Mouse (Mus musculus) megakaryocyte, embryonic 14.5 days (primary cell): ENCODE data around the gene Tmem41a. TPM values are rescaled to one million over a fixed set of nuclear protein-coding genes. Genes with fewer than 3 reads are reported as not detected.
"Not testable (repeated sequence)": the region's sequence is repeated elsewhere in the genome, so short reads cannot be mapped to it uniquely, and the experiment has no call there.

Source experiments
- H3K27me3 ChIP-seq: replicated peaks from 2 replicates; pipeline ENCODE3; 2012; ENCODE audit warnings: inconsistent platforms
- H3K36me3 ChIP-seq: replicated peaks from 2 replicates; pipeline ENCODE3; 2012; ENCODE audit warnings: low read length, inconsistent platforms, mixed read lengths
- H3K4me1 ChIP-seq: 2 replicates; pipeline ENCODE4 v1.6.1; 2012; ENCODE audit warnings: inconsistent platforms
- H3K4me3 ChIP-seq: replicated peaks from 2 replicates; pipeline ENCODE3; 2012; ENCODE audit warnings: moderate library complexity, mild to moderate bottlenecking, inconsistent platforms
- H3K9me3 ChIP-seq: 2 replicates; pipeline ENCODE4 v1.6.1; 2012; ENCODE audit warnings: inconsistent platforms
- FLI1 ChIP-seq: IDR thresholded peaks from 2 replicates; pipeline ENCODE4 v1.6.1; 2012; ENCODE audit warnings: low read length, inconsistent platforms, mixed read lengths
- GATA1 ChIP-seq: IDR thresholded peaks from 3 replicates; pipeline ENCODE4 v1.6.1; 2012; ENCODE audit warnings: mixed read lengths, low read length, inconsistent platforms, borderline replicate concordance
- polyA plus RNA-seq: library from polyadenylated mRNA; stranded (reverse); fragments of >175 nt; gene quantifications from 2 replicates; pipeline ENCODE4 v1.2.3, GENCODE M21; 2012; ENCODE audit warnings: low replicate concordance; ENCODE audit not compliant: insufficient read depth

The Tmem41a gene
- polyA plus RNA-seq, 1 experiment, result 5.7 TPM

DNA sequence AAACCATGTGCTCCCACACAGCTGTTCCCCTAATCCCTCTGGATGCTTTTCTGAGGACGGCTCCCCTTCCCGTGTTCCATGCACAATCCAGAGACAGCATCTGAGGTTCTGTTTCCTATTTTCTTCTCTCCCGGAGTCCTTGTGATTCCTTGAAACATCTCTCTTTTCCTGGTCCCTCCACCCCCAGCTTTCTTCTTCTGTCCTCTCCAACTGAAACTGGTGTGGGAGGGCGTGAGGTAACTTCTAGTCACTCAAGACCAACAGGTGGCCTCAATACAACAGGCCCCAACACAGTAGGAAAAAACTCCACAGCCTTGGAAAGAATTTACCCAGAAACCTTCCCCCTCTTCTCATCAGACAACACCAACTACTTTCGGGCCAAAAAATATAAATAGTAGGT, 30.0 kb upstream of the Tmem41a start:
- H3K9me3 ChIP-seq, result peaks cover 7% of the 10 kb centered on the region
- no peak for TF ChIP-seq FLI1
- TF ChIP-seq GATA1, result no peak
- peaks cover 31% of the 10 kb centered on the region for H3K4me1 ChIP-seq
- peaks cover 24% of the 10 kb centered on the region for H3K27me3 ChIP-seq
- H3K4me3 ChIP-seq, result no peak overlapping the region
- no peaks in the 10 kb centered on the region for H3K36me3 ChIP-seq

DNA sequence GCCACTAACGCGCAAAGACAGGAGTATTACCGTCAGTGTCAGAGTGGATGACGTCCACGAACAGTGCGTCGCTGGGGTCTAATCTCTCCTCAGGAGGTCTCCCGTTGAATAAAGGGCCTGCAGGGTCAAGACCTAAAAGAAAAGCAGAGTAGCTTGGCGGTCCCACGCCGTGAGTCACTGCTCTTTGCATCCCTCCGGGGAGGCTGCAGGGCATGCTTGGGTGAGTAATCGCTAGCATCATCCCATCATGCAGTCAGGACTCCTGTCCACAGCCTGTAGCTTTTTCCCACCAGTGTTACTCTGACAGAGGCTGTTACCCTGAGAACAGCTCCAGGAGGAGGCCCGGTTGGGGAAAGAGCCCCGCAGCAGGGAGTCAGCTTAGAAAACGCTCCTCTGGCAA, 28.9 kb upstream of the Tmem41a start:
- TF ChIP-seq FLI1, result no peak
- no peak for TF ChIP-seq GATA1
- Histone ChIP-seq H3K36me3 (no peaks in the 10 kb centered on the region), H3K4me3 (peak overlapping the region; percentile 64), H3K4me1 (peaks cover 31% of the 10 kb centered on the region), H3K9me3 (no peaks in the 10 kb centered on the region), H3K27me3 (peaks cover 22% of the 10 kb centered on the region)

DNA sequence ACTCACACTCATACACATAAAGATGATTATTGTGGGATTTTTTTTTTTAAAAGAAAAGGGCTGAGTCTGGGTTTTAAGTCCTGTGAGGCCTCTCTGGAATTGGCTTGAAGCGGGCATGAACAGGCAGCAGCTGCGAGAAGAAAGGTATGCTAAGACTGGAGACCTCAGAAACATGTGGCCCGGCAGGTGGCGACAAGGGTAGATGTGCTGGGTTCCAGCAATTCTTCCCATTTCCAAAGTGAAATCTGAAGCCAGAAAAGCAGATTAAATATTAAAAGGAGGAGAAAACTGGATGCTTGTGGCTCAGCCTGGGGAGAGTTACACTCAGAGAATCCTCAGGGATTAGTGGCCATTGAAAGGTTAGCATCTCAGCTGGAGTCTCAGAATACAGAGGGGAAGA, 24.1 kb upstream of the Tmem41a start:
- H3K27me3 ChIP-seq, result peaks cover 29% of the 10 kb centered on the region
- TF ChIP-seq GATA1 (no peak), FLI1 (no peak)
- no peaks in the 10 kb centered on the region for H3K9me3 ChIP-seq
- H3K4me3 ChIP-seq, result no peak overlapping the region
- H3K36me3 ChIP-seq, result no peaks in the 10 kb centered on the region
- peaks cover 25% of the 10 kb centered on the region for H3K4me1 ChIP-seq

DNA sequence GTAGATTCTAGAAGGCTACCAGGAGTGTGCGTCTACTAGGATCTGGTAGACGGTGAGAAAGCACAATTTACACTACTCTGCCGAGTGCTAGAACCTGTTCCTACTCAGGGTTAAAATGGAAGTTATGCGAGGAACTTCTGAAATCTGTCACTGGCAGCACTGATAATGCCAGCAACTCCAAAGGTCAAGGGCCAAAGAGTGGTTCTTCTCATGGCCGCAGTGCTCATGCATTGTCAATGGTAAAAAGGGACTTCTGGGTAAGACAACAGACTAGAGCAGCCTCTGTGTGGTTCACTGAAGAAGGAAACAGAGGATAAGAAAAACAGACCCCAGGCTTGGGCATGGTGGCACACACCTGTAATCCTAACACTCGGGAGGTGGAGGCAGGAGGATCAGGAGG, 23.2 kb upstream of the Tmem41a start:
- H3K27me3 ChIP-seq, result peaks cover 25% of the 10 kb centered on the region
- H3K9me3 ChIP-seq, result no peaks in the 10 kb centered on the region

DNA sequence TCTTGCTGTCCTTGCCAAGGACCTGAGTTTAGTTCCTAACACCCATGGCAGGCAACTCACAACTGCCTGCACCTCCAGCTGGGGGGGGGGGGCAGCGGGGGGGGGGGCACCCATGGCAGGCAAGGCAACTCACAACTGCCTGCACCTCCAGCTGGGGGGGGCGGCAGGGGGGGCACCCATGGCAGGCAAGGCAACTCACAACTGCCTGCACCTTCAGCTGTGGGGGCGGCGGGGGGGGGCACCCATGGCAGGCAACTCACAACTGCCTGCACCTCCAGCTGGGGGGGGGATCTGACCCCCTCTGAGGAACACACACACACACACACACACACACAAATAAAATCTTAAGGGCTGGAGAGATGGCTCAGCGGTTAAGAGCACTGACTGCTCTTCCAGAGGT, 22.5 kb upstream of the Tmem41a start:
- Histone ChIP-seq H3K4me3 (no peak overlapping the region), H3K4me1 (peaks cover 10% of the 10 kb centered on the region), H3K27me3 (peaks cover 23% of the 10 kb centered on the region), H3K36me3 (no peaks in the 10 kb centered on the region), H3K9me3 (no peaks in the 10 kb centered on the region)
- TF ChIP-seq GATA1, result no peak
- TF ChIP-seq FLI1, result no peak

More for the DNA sequence above, 23.2 kb upstream of the Tmem41a start:
- TF ChIP-seq GATA1, result no peak
- no peak for TF ChIP-seq FLI1
- Histone ChIP-seq H3K36me3 (no peaks in the 10 kb centered on the region), H3K4me3 (no peak overlapping the region), H3K4me1 (peaks cover 16% of the 10 kb centered on the region)

DNA sequence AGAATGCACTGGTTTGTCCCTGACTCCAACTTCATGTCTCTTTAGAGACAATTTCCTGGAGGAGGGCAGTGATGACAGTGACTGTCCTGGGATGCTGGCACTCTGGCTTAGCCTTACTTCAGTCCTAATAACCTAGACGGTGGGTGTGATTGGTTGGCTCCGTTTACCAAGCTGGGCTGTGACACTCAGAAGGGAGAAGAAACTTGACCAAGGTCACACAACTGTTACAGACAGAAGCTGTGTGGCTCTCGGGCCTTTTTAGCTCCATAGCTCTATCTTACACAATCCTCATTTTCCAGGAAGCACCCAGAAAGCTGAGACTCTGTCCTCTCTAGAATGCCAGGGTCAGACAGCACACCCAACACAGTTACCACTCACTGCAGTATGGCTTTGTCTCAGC, 18.2 kb upstream of the Tmem41a start:
- no peaks in the 10 kb centered on the region for H3K9me3 ChIP-seq
- TF ChIP-seq GATA1, result no peak
- TF ChIP-seq FLI1, result no peak
- H3K4me1 ChIP-seq, result peaks cover 3% of the 10 kb centered on the region; the same call in 1 of the 2 replicates

DNA sequence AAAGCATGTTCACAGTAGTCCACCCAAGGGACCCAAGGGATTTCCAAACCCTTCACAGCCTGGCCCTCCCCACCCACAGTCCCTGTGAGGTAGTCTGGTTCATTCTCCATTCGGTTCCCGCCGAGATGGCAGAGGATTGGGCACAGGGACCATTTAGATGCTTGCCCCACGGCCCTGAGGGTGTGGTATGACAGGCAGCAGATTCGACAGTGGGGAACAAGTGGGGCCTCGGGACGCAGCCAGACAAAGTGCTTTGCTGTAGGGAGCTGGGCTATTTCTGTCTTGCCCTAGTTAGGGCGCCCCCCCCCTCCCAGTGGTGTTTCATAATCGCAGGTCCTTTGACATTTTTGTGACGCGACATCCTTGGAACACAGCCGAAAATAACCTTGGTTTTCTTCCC, 8.2 kb upstream of the Tmem41a start:
- Histone ChIP-seq H3K4me3 (no peak overlapping the region), H3K9me3 (peaks cover 22% of the 10 kb centered on the region), H3K4me1 (0 out of 2 replicates have a peak, but pooled peaks cover 3% of the 10 kb centered on the region), H3K27me3 (peaks cover 7% of the 10 kb centered on the region), H3K36me3 (no peaks in the 10 kb centered on the region)
- TF ChIP-seq GATA1 (no peak), FLI1 (no peak)

More for the DNA sequence above, 18.2 kb upstream of the Tmem41a start:
- Histone ChIP-seq H3K27me3 (peaks cover 32% of the 10 kb centered on the region), H3K4me3 (no peak overlapping the region), H3K36me3 (no peaks in the 10 kb centered on the region)

DNA sequence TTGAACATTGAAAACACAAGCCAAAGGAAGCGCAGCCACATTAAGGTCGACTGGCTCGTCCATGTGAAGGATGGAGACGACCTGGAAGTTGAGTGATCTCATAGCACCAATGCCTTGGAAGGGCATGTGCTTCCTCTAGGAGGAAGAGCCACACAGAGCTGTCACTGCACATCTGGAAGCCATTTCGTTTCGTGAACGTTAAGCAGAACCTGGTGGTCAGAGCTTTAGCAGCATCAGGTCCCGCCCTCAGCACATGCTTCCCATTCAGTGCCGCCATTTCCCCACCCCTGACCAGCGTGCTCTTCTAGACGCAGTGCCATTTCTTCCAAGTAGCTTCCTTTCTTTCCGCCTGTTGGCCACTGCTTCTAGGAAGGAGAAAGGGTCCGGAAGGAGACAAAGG, 18.9 kb downstream of the Tmem41a start:
- H3K4me1 ChIP-seq, result peaks cover 3% of the 10 kb centered on the region; the same call in 1 of the 2 replicates
- H3K27me3 ChIP-seq, result peaks cover 6% of the 10 kb centered on the region
- TF ChIP-seq FLI1, result no peak
- no peak for TF ChIP-seq GATA1
- H3K36me3 ChIP-seq, result peaks cover 17% of the 10 kb centered on the region
- no peak overlapping the region for H3K4me3 ChIP-seq
- peaks cover 15% of the 10 kb centered on the region for H3K9me3 ChIP-seq

DNA sequence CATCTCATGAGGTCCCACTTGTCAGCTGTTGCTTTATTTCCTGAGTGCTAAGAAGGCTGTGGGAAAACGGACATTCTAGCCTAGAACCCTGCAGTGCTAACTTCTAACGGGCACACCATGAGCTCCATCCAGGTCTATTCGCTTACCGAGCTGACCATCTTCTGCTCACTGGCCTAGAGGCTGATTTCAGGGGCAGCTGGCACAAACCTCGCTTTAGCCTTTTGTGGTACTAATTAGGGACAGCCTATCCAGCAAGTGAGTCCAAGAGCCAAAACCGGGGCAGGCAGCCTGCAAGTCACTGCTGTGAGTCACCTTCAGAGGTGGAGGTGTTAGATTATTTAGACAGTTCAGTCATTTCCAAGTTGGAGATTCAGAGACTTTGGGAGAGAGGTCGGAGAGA, 30.7 kb downstream of the Tmem41a start:
- Histone ChIP-seq H3K27me3 (peaks cover 3% of the 10 kb centered on the region), H3K4me3 (no peak overlapping the region), H3K36me3 (no peaks in the 10 kb centered on the region), H3K9me3 (peaks cover 18% of the 10 kb centered on the region), H3K4me1 (peaks cover 37% of the 10 kb centered on the region)
- TF ChIP-seq FLI1 (no peak), GATA1 (no peak)

DNA sequence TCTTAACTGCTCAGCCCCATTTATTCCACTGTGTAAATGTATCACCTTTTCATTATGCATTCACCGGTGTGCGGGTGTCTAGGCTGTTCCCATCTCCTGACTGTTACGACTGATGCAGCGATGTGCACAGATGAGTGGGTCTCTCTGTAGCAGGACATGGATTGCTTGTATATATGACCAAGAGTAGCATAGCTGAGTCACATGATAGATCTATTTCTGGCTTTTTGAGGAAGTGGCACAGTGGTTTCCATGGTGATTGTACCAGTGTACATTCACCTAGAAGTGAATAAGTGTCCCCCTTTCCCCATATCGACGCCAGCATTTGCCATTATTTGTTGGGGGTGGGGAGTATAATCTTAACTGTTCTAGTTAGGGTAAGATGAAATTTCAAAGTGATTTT, 34.0 kb downstream of the Tmem41a start:
- H3K4me3 ChIP-seq, result peak overlapping the region; percentile 52
- peaks cover 37% of the 10 kb centered on the region for H3K4me1 ChIP-seq

DNA sequence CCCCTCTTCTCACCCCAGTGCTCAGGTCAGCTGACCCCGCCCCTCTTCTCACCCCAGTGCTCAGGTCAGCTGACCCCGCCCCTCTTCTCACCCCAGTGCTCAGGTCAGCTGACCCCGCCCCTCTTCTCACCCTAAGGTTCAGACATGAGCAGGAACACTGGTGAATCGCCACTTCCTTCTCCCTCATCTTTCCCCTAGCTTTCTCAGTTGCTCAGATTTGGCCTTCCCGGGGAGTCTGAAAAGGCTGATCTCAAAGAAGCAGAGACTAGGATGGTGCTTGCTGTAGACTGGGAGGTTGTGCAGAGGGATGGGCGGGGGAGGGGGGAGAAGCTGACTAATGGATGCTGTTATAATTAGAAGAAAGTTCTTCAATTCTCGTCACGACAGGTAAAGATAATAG, 38.4 kb downstream of the Tmem41a start:
- not testable (repeated sequence) for H3K36me3 ChIP-seq, H3K27me3 ChIP-seq, H3K9me3 ChIP-seq, H3K4me3 ChIP-seq
- H3K4me1 ChIP-seq, result peaks cover 19% of the 10 kb centered on the region

More for the DNA sequence above, 34.0 kb downstream of the Tmem41a start:
- Histone ChIP-seq H3K9me3 (peaks cover 5% of the 10 kb centered on the region), H3K27me3 (no peaks in the 10 kb centered on the region), H3K36me3 (no peaks in the 10 kb centered on the region)
- TF ChIP-seq FLI1 (no peak), GATA1 (no peak)
